Mouse (Mus musculus): ENCODE results near the gene Rpl28.

GRCm38 (mm10) chr7:4771202-4771601 is 21.5 kb upstream of the Rpl28 start, which contains the start of gene Fam71e2:
- TF ChIP-seq CTCF (IDR thresholded peaks at IDR 0.05; ENCODE audit: control insufficient read depth, insufficient read depth, insufficient replicate concordance, low read depth, low read length) (no peak), POLR2A (IDR thresholded peaks at IDR 0.05; ENCODE audit: control insufficient read depth, low read depth, low read length) (peak; percentile 65; the same call in 1 of the 2 replicates)
